Mouse (Mus musculus): Measurements from ENCODE around the gene Kmt2e. TPM values are rescaled to one million over a fixed set of nuclear protein-coding genes. Genes with fewer than 3 reads are reported as not detected.
"Not testable (repeated sequence)": the region's sequence is repeated elsewhere in the genome, so short reads cannot be mapped to it uniquely, and the experiment has no call there.

Gene Kmt2e
- total RNA-seq, 2 experiments from 2014 or later, result 93.2 to 96.7 TPM

- DNase-seq (ENCODE audit: low spot score in 2 of 2), result not testable (repeated sequence)
Observed at GRCm38 (mm10) chr5:23553338-23553737, 119.1 kb downstream of the Kmt2e start.

Measured in layer of hippocampus, postnatal 14 days (tissue).